Mouse (Mus musculus): Measurements from ENCODE around the gene Olfr470.

DNA sequence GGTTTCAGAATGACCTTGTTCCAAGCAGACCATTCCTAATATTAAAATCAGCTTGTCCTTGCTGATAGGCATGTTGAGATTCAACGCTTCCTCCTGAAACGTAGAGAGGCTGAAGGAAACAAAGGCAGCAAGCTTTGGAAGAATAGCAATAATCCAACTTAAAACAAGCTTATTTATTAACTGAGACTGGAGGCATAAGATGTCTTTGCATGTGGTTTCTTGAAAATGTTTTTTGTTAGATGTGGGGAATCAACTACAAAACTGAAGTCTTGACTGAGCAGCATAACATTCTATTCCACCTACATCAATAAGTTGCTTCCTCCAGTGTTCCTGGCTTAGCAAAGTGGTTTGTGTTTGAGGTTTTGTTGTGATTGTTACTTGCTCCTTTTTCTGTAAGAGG, 46.2 kb downstream of the Olfr470 start, which contains the start of gene Ovch2:
- no peak for TF ChIP-seq CTCF (IDR thresholded peaks at IDR 0.05; ENCODE audit: low read depth, low read length)
- no peak for TF ChIP-seq POLR2A (IDR thresholded peaks at IDR 0.05; ENCODE audit: borderline replicate concordance, low read depth, low read length)

Measured in bone marrow macrophage, adult 2 months (primary cell).